Mouse (Mus musculus): ENCODE measurements around the gene Rhoc. TPM values are rescaled to one million over a fixed set of nuclear protein-coding genes. Genes with fewer than 3 reads are reported as not detected.

Gene Rhoc
- polyA plus RNA-seq, 2 experiments: 14.8 to 16.5 TPM

DNA sequence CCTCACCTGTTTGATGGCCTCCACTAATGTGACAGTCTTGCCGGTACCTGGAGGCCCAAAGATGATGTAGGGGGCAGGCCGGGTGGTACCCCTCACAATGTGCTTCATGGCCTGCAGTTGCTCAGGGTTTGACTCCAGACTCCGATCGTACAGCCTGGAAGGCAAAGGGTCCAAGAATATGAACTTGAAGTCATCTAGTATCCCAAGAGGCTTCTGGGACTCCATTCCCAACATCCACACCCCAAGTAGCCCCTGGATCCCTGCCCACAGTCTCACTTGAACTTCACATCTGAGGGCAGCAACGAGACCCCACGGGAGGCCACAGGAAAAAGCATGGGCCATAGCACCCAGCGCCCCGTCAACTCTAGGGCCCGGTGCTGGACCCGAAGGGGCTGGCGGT lies 12.5 kb downstream of the Rhoc start:
- no peak for ATAC-seq (ENCODE audit: insufficient read depth)
- no peak for TF ChIP-seq EP300 (IDR thresholded peaks at IDR 0.05; ENCODE audit: low read depth)
- no peak for TF ChIP-seq CTCF (IDR thresholded peaks at IDR 0.05; ENCODE audit: low read depth)
- no peak for DNase-seq (ENCODE audit: low read depth in 3 of 3, low spot score in 3 of 3)
- Histone ChIP-seq H3K9me3 (ENCODE audit: control insufficient read depth, low read length) (no peaks in the 10 kb centered on the region), H3K27me3 (ENCODE audit: control insufficient read depth, insufficient read depth, low read length) (no peaks in the 10 kb centered on the region), H3K4me2 (ENCODE audit: low read depth) (no peak overlapping the region), H3K4me1 (replicated peaks; ENCODE audit: control insufficient read depth in 2 of 2, insufficient read depth in 2 of 2, low read length in 1 of 2) (no peaks in the 10 kb centered on the region), H3K9ac (replicated peaks) (no peak overlapping the region), H3K27ac (no peak overlapping the region), H3K36me3 (replicated peaks; ENCODE audit: control insufficient read depth, insufficient read depth, low read depth) (no peaks in the 10 kb centered on the region), H3K4me3 (ENCODE audit: insufficient read depth in 1 of 2, low read depth in 2 of 2, low read length in 2 of 2) (no peak overlapping the region)
- WGBS (ENCODE audit: insufficient replicate concordance): 82% methylated on average over 11 of the region's 11 CpGs

GRCm38 (mm10) chr3:104801481-104801880 lies 13.3 kb downstream of the Rhoc start:
- Histone ChIP-seq H3K4me2 (ENCODE audit: low read depth) (no peak overlapping the region), H3K4me1 (replicated peaks; ENCODE audit: control insufficient read depth in 2 of 2, insufficient read depth in 2 of 2, low read length in 1 of 2) (no peaks in the 10 kb centered on the region), H3K27ac (no peak overlapping the region), H3K9ac (replicated peaks) (no peak overlapping the region), H3K36me3 (replicated peaks; ENCODE audit: control insufficient read depth, insufficient read depth, low read depth) (no peaks in the 10 kb centered on the region), H3K9me3 (ENCODE audit: control insufficient read depth, low read length) (no peaks in the 10 kb centered on the region), H3K27me3 (ENCODE audit: control insufficient read depth, insufficient read depth, low read length) (no peaks in the 10 kb centered on the region), H3K4me3 (ENCODE audit: insufficient read depth in 1 of 2, low read depth in 2 of 2, low read length in 2 of 2) (no peak overlapping the region)
- ATAC-seq (ENCODE audit: insufficient read depth) (no peak), DNase-seq (ENCODE audit: low read depth in 3 of 3, low spot score in 3 of 3) (no peak)
- TF ChIP-seq EP300 (IDR thresholded peaks at IDR 0.05; ENCODE audit: low read depth): no peak
- no peak for TF ChIP-seq CTCF (IDR thresholded peaks at IDR 0.05; ENCODE audit: low read depth)
- WGBS (ENCODE audit: insufficient replicate concordance): 74% methylated on average over 6 of the region's 6 CpGs

GRCm38 (mm10) chr3:104804312-104804711 lies 16.1 kb downstream of the Rhoc start:
- ATAC-seq (ENCODE audit: insufficient read depth): no peak

DNA sequence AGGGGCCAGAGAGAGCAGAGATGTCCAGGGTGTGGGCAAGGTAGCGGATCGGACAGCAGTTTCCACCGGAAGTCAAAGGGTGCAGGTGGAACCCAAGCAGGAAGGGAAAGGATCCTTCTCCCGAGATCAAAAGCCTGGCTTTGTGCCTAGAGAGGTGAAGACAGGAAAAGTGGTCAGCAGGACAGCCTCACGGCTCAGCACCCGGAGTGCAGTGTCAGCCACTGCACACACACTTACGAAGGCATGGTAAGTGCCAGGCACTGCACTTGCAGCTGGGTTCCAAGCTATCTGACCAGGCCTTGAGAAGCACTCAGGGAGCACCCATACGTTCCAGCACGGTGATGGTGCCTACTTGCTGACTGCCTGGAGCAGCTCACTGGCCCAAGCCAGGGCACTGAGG lies 17.4 kb downstream of the Rhoc start:
- Histone ChIP-seq H3K9me3 (ENCODE audit: control insufficient read depth, low read length) (no peaks in the 10 kb centered on the region), H3K4me2 (ENCODE audit: low read depth) (no peak overlapping the region), H3K27me3 (ENCODE audit: control insufficient read depth, insufficient read depth, low read length) (no peaks in the 10 kb centered on the region), H3K36me3 (replicated peaks; ENCODE audit: control insufficient read depth, insufficient read depth, low read depth) (no peaks in the 10 kb centered on the region), H3K4me1 (replicated peaks; ENCODE audit: control insufficient read depth in 2 of 2, insufficient read depth in 2 of 2, low read length in 1 of 2) (no peaks in the 10 kb centered on the region), H3K27ac (no peak overlapping the region), H3K9ac (replicated peaks) (no peak overlapping the region), H3K4me3 (ENCODE audit: insufficient read depth in 1 of 2, low read depth in 2 of 2, low read length in 2 of 2) (no peak overlapping the region)
- ATAC-seq (ENCODE audit: insufficient read depth) (no peak; the same call in 1 of the 2 replicates), DNase-seq (ENCODE audit: low read depth in 3 of 3, low spot score in 3 of 3) (no peak)
- TF ChIP-seq EP300 (IDR thresholded peaks at IDR 0.05; ENCODE audit: low read depth) (no peak), CTCF (IDR thresholded peaks at IDR 0.05; ENCODE audit: low read depth) (no peak)
- WGBS (ENCODE audit: insufficient replicate concordance): 73% methylated on average over 9 of the region's 9 CpGs

More at GRCm38 (mm10) chr3:104804312-104804711, 16.1 kb downstream of the Rhoc start:
- Histone ChIP-seq H3K4me3 (ENCODE audit: insufficient read depth in 1 of 2, low read depth in 2 of 2, low read length in 2 of 2) (no peak overlapping the region), H3K27me3 (ENCODE audit: control insufficient read depth, insufficient read depth, low read length) (no peaks in the 10 kb centered on the region), H3K9ac (replicated peaks) (no peak overlapping the region), H3K9me3 (ENCODE audit: control insufficient read depth, low read length) (no peaks in the 10 kb centered on the region), H3K4me1 (replicated peaks; ENCODE audit: control insufficient read depth in 2 of 2, insufficient read depth in 2 of 2, low read length in 1 of 2) (no peaks in the 10 kb centered on the region), H3K27ac (no peak overlapping the region), H3K36me3 (replicated peaks; ENCODE audit: control insufficient read depth, insufficient read depth, low read depth) (no peaks in the 10 kb centered on the region), H3K4me2 (ENCODE audit: low read depth) (no peak overlapping the region)
- DNase-seq (ENCODE audit: low read depth in 3 of 3, low spot score in 3 of 3): no peak
- no peak for TF ChIP-seq EP300 (IDR thresholded peaks at IDR 0.05; ENCODE audit: low read depth)
- no peak for TF ChIP-seq CTCF (IDR thresholded peaks at IDR 0.05; ENCODE audit: low read depth)
- WGBS (ENCODE audit: insufficient replicate concordance): 84% methylated on average over 10 of the region's 10 CpGs

DNA sequence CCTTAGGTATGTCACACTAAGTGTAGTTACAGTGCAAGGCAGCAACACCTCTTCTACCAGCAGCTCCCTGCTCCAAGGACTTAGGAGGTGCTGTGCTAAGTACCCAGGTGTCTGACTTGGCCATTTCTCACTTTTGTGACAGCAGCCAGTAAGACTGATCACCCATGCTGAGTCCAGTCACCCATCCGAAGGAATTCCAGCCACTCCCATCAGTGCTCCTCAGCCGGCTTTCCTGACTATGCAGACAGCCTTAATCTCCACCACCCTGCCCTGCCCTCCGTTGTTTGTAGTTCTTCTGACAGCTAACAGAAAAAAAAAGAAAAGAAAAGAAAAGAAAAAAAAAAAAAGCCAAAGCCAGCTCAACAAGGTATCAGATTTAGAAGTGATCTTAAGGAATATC lies 23.6 kb downstream of the Rhoc start:
- ATAC-seq (ENCODE audit: insufficient read depth) (no peak), DNase-seq (ENCODE audit: low read depth in 3 of 3, low spot score in 3 of 3) (no peak)
- Histone ChIP-seq H3K27ac (no peak overlapping the region), H3K9ac (replicated peaks) (no peak overlapping the region), H3K4me2 (ENCODE audit: low read depth) (no peak overlapping the region), H3K36me3 (replicated peaks; ENCODE audit: control insufficient read depth, insufficient read depth, low read depth) (no peaks in the 10 kb centered on the region), H3K4me1 (replicated peaks; ENCODE audit: control insufficient read depth in 2 of 2, insufficient read depth in 2 of 2, low read length in 1 of 2) (no peaks in the 10 kb centered on the region; a peak in 2 of 4 replicates), H3K27me3 (ENCODE audit: control insufficient read depth, insufficient read depth, low read length) (no peaks in the 10 kb centered on the region), H3K9me3 (ENCODE audit: control insufficient read depth, low read length) (no peaks in the 10 kb centered on the region), H3K4me3 (ENCODE audit: insufficient read depth in 1 of 2, low read depth in 2 of 2, low read length in 2 of 2) (no peak overlapping the region)
- TF ChIP-seq EP300 (IDR thresholded peaks at IDR 0.05; ENCODE audit: low read depth): no peak
- no peak for TF ChIP-seq CTCF (IDR thresholded peaks at IDR 0.05; ENCODE audit: low read depth)
- 60% methylated on average over 3 of the region's 3 CpGs for WGBS (ENCODE audit: insufficient replicate concordance)
